Mouse (Mus musculus) lung, postnatal 0 days (tissue): Measurements from ENCODE around the gene Zfp462.

Experiments
- CTCF ChIP-seq: IDR thresholded peaks from 2 replicates; pipeline ENCODE4 v1.5.1; 2016; ENCODE audit warnings: antibody characterized with exemption, mild to moderate bottlenecking
- EP300 ChIP-seq: IDR thresholded peaks from 2 replicates; pipeline ENCODE4 v1.6.1; 2016; ENCODE audit warnings: antibody characterized with exemption, mild to moderate bottlenecking, control low read depth

DNA sequence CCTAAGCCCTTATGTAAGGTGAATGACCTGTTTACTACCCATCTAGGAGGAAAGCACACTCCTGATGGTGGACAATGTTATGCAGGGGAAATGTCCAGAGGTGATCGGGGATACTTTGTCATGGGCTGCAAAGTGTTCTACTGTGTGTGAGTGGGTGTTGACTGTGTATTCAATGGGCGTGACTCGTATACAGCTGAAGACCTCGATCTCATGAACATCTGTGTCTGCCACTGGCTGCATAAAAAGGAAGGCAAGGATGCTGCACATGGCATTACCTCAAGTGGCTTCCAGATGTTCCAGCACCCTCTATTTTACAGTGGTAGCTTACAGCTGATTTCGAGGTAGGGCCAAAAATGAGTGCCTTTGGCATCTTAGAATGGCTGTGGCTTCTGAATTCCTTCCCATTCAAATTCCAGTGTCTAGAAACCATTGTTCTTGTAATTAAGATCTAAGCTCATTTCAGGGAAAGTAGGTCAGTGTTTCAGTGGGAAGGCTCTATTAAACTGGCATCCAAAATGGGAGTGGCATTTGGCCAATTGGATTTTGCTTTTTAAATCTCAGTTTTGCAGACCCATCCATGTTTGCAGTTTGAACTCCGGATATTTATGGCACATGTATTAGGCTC, 96.4 kb downstream of the Zfp462 start:
- no peak for TF ChIP-seq CTCF
- TF ChIP-seq EP300: no peak
